Mouse (Mus musculus) kidney, adult 11 months (tissue): Measurements from ENCODE around the gene Ly6c1.
"Not testable (repeated sequence)": the region's sequence is repeated elsewhere in the genome, so short reads cannot be mapped to it uniquely, and the experiment has no call there.

Experiments
- DNase-seq: peaks from one replicate; pipeline ENCODE4 v3.0.0; 2022

Ly6c1 gene

GRCm38 (mm10) chr15:75048642-75049261 is at the start of gene Ly6c1:
TSS of gene Ly6c1 (minus strand) at chr15:75048830.
- peak; percentile 54 for DNase-seq

- not testable (repeated sequence) for DNase-seq
Measured at GRCm38 (mm10) chr15:75088041-75088440, 39.4 kb upstream of the Ly6c1 start.

GRCm38 (mm10) chr15:75069965-75070364 is 21.3 kb upstream of the Ly6c1 start:
- no peak for DNase-seq

- DNase-seq: peak; percentile 37
Measured at GRCm38 (mm10) chr15:75062030-75062574, 13.5 kb upstream of the Ly6c1 start.

- peak; percentile 38 for DNase-seq
Measured at GRCm38 (mm10) chr15:75060505-75060904, 11.9 kb upstream of the Ly6c1 start.

GRCm38 (mm10) chr15:75055985-75056384 is 7.4 kb upstream of the Ly6c1 start:
- no peak for DNase-seq

- not testable (repeated sequence) for DNase-seq
Measured at GRCm38 (mm10) chr15:75055425-75055824, 6.8 kb upstream of the Ly6c1 start.

GRCm38 (mm10) chr15:75052414-75052813 is 3.8 kb upstream of the Ly6c1 start:
- DNase-seq: peak; percentile 28

GRCm38 (mm10) chr15:75051141-75051540 is 2.5 kb upstream of the Ly6c1 start:
- DNase-seq: not testable (repeated sequence)

GRCm38 (mm10) chr15:75050593-75050992 is 2.0 kb upstream of the Ly6c1 start:
- DNase-seq: not testable (repeated sequence)

GRCm38 (mm10) chr15:75049811-75050210 is 1.2 kb upstream of the Ly6c1 start:
- peak; percentile 40 for DNase-seq

GRCm38 (mm10) chr15:75047970-75048320 is 685 bp downstream of the Ly6c1 start:
- DNase-seq: not testable (repeated sequence)

- DNase-seq: not testable (repeated sequence)
Measured at GRCm38 (mm10) chr15:75047313-75047969, 1.2 kb downstream of the Ly6c1 start.

- DNase-seq: not testable (repeated sequence)
Measured at GRCm38 (mm10) chr15:75045501-75045900, 3.1 kb downstream of the Ly6c1 start.

- not testable (repeated sequence) for DNase-seq
Measured at GRCm38 (mm10) chr15:75021020-75021759, 27.4 kb downstream of the Ly6c1 start.

- not testable (repeated sequence) for DNase-seq
Measured at GRCm38 (mm10) chr15:75019446-75019845, 29.2 kb downstream of the Ly6c1 start.
